Mouse (Mus musculus) retina, postnatal 7 days (tissue): ENCODE data around the gene Atp13a3.

Experiments
- DNase-seq: peaks from one replicate; pipeline ENCODE4 v3.0.0-alpha.2; 2012; ENCODE audit warnings: low read depth, low spot score

Atp13a3 gene

GRCm38 (mm10) chr16:30280676-30281297 is 125.0 kb downstream of the Atp13a3 start:
- DNase-seq, result no peak

- no peak for DNase-seq
These were observed 127.4 kb downstream of the Atp13a3 start for GRCm38 (mm10) chr16:30278406-30278805.

- no peak for DNase-seq
These were observed 130.0 kb downstream of the Atp13a3 start for GRCm38 (mm10) chr16:30275558-30276340.

- DNase-seq, result no peak
These were observed 132.7 kb downstream of the Atp13a3 start for GRCm38 (mm10) chr16:30273065-30273464.

- no peak for DNase-seq
These were observed 133.7 kb downstream of the Atp13a3 start for GRCm38 (mm10) chr16:30271941-30272595.

- DNase-seq, result no peak
These were observed 134.5 kb downstream of the Atp13a3 start for GRCm38 (mm10) chr16:30271223-30271761.

- DNase-seq, result no peak
These were observed 138.4 kb downstream of the Atp13a3 start, which contains the start of gene Cpn2 for GRCm38 (mm10) chr16:30267359-30267758. Gene Cpn2, minus strand, starts transcription at chr16:30267499.

GRCm38 (mm10) chr16:30266561-30266960 is 139.2 kb downstream of the Atp13a3 start:
- DNase-seq, result no peak

GRCm38 (mm10) chr16:30265611-30266010 is 140.2 kb downstream of the Atp13a3 start:
- no peak for DNase-seq

GRCm38 (mm10) chr16:30263156-30263555 is 142.6 kb downstream of the Atp13a3 start:
- DNase-seq, result no peak

GRCm38 (mm10) chr16:30262664-30263063 is 143.1 kb downstream of the Atp13a3 start:
- DNase-seq, result peak; percentile 48
